Mouse (Mus musculus): Measurements from ENCODE around the gene Trmt11.
A peak's percentile ranks its signal among the peaks of the same experiment; 100 is the strongest.
"Not testable (repeated sequence)": the region's sequence is repeated elsewhere in the genome, so short reads cannot be mapped to it uniquely, and the experiment has no call there.

Gene Trmt11

GRCm38 (mm10) chr10:30600542-30600966, at the start of gene Trmt11:
Trmt11 (minus strand) TSS chr10:30600749.
- peak; percentile 91 for DNase-seq

- no peak for DNase-seq
Measured at GRCm38 (mm10) chr10:30647681-30648080, 47.1 kb upstream of the Trmt11 start.

GRCm38 (mm10) chr10:30638216-30638615, 37.7 kb upstream of the Trmt11 start:
- no peak for DNase-seq

- DNase-seq = not testable (repeated sequence)
Measured at GRCm38 (mm10) chr10:30636474-30637154, 36.1 kb upstream of the Trmt11 start.

- no peak for DNase-seq
Measured at GRCm38 (mm10) chr10:30632718-30633117, 32.2 kb upstream of the Trmt11 start.

GRCm38 (mm10) chr10:30629977-30630376, 29.4 kb upstream of the Trmt11 start:
- DNase-seq = no peak

GRCm38 (mm10) chr10:30629513-30629912, 29.0 kb upstream of the Trmt11 start, which contains the start of gene Hint3:
Hint3 (minus strand) TSS chr10:30629632.
- DNase-seq = no peak

- not testable (repeated sequence) for DNase-seq
Measured at GRCm38 (mm10) chr10:30628444-30628843, 27.9 kb upstream of the Trmt11 start.

- no peak for DNase-seq
Measured at GRCm38 (mm10) chr10:30627548-30627947, 27.0 kb upstream of the Trmt11 start.

GRCm38 (mm10) chr10:30624161-30625019, 23.8 kb upstream of the Trmt11 start:
- DNase-seq = no peak

GRCm38 (mm10) chr10:30622928-30623327, 22.4 kb upstream of the Trmt11 start:
- no peak for DNase-seq

- DNase-seq = no peak
Measured at GRCm38 (mm10) chr10:30618918-30619210, 18.3 kb upstream of the Trmt11 start.

- peak; percentile 100 for DNase-seq
Measured at GRCm38 (mm10) chr10:30618091-30618917, 17.8 kb upstream of the Trmt11 start.

GRCm38 (mm10) chr10:30613039-30613438, 12.5 kb upstream of the Trmt11 start:
- DNase-seq = no peak

GRCm38 (mm10) chr10:30609614-30610013, 9.1 kb upstream of the Trmt11 start:
- DNase-seq = no peak

- DNase-seq = no peak
Measured at GRCm38 (mm10) chr10:30608109-30608508, 7.6 kb upstream of the Trmt11 start.

- DNase-seq = no peak
Measured at GRCm38 (mm10) chr10:30600094-30600534, 435 bp downstream of the Trmt11 start.

- DNase-seq = no peak
Measured at GRCm38 (mm10) chr10:30587037-30587436, 13.5 kb downstream of the Trmt11 start.

GRCm38 (mm10) chr10:30585691-30586090, 14.9 kb downstream of the Trmt11 start:
- DNase-seq = no peak

- DNase-seq = no peak
Measured at GRCm38 (mm10) chr10:30577670-30578280, 22.8 kb downstream of the Trmt11 start.

- DNase-seq = no peak
Measured at GRCm38 (mm10) chr10:30566364-30566763, 34.2 kb downstream of the Trmt11 start.

GRCm38 (mm10) chr10:30564651-30565050, 35.9 kb downstream of the Trmt11 start:
- no peak for DNase-seq

All from cerebellum, adult 9-11 months (tissue).